Mouse (Mus musculus): ENCODE data around the gene Nmrk2. TPM values are rescaled to one million over a fixed set of nuclear protein-coding genes. Genes with fewer than 3 reads are reported as not detected.
A peak's percentile ranks its signal among the peaks of the same experiment; 100 is the strongest.
"Not testable (repeated sequence)": the region's sequence is repeated elsewhere in the genome, so short reads cannot be mapped to it uniquely, and the experiment has no call there.

Nmrk2 gene
- polyA plus RNA-seq, 1 experiment = not detected

- H3K4me3 ChIP-seq (replicated peaks; ENCODE audit: control insufficient read depth, low read depth, low read length) = no peak overlapping the region
Observed at GRCm38 (mm10) chr10:81229735-81230437, 28.0 kb upstream of the Nmrk2 start.

GRCm38 (mm10) chr10:81223731-81224130 is 21.9 kb upstream of the Nmrk2 start:
- WGBS = 68% methylated on average over 2 of the region's 2 CpGs
- not testable (repeated sequence) for H3K27ac ChIP-seq (ENCODE audit: control insufficient read depth, insufficient read depth, low read depth, low read length, poor library complexity); H3K4me3 ChIP-seq (replicated peaks; ENCODE audit: control insufficient read depth, low read depth, low read length); H3K4me1 ChIP-seq (ENCODE audit: control insufficient read depth, insufficient read depth, low read length)

More at GRCm38 (mm10) chr10:81229735-81230437, 28.0 kb upstream of the Nmrk2 start:
- H3K27ac ChIP-seq (ENCODE audit: control insufficient read depth, insufficient read depth, low read depth, low read length, poor library complexity) = no peak overlapping the region
- WGBS = 9% methylated on average over 20 of the region's 20 CpGs
- H3K4me1 ChIP-seq (ENCODE audit: control insufficient read depth, insufficient read depth, low read length) = no peaks in the 10 kb centered on the region
- no peak for TF ChIP-seq POLR2A (IDR thresholded peaks at IDR 0.05; ENCODE audit: borderline replicate concordance, control insufficient read depth, low read depth, low read length)
- TF ChIP-seq CTCF (IDR thresholded peaks at IDR 0.05; ENCODE audit: control insufficient read depth, insufficient read depth, low read length) = no peak

- WGBS = 50% methylated on average over 5 of the region's 5 CpGs
- no peaks in the 10 kb centered on the region; the same call in 1 of the 2 replicates for H3K4me1 ChIP-seq (ENCODE audit: control insufficient read depth, insufficient read depth, low read length)
- no peak overlapping the region for H3K27ac ChIP-seq (ENCODE audit: control insufficient read depth, insufficient read depth, low read depth, low read length, poor library complexity)
- no peak for TF ChIP-seq POLR2A (IDR thresholded peaks at IDR 0.05; ENCODE audit: borderline replicate concordance, control insufficient read depth, low read depth, low read length)
- no peak for TF ChIP-seq CTCF (IDR thresholded peaks at IDR 0.05; ENCODE audit: control insufficient read depth, insufficient read depth, low read length)
- H3K4me3 ChIP-seq (replicated peaks; ENCODE audit: control insufficient read depth, low read depth, low read length) = no peak overlapping the region
Observed at GRCm38 (mm10) chr10:81221402-81222015, 19.7 kb upstream of the Nmrk2 start.

- TF ChIP-seq CTCF (IDR thresholded peaks at IDR 0.05; ENCODE audit: control insufficient read depth, insufficient read depth, low read length) = peak; percentile 93
- no peak for TF ChIP-seq POLR2A (IDR thresholded peaks at IDR 0.05; ENCODE audit: borderline replicate concordance, control insufficient read depth, low read depth, low read length)
- 12% methylated on average over 7 of the region's 7 CpGs for WGBS
- Histone ChIP-seq H3K27ac (ENCODE audit: control insufficient read depth, insufficient read depth, low read depth, low read length, poor library complexity) (no peak overlapping the region), H3K4me1 (ENCODE audit: control insufficient read depth, insufficient read depth, low read length) (no peaks in the 10 kb centered on the region; the same call in 1 of the 2 replicates), H3K4me3 (replicated peaks; ENCODE audit: control insufficient read depth, low read depth, low read length) (no peak overlapping the region)
Observed at GRCm38 (mm10) chr10:81217964-81218363, 16.1 kb upstream of the Nmrk2 start.

GRCm38 (mm10) chr10:81217267-81217666 is 15.4 kb upstream of the Nmrk2 start:
- not testable (repeated sequence) for H3K4me3 ChIP-seq (replicated peaks; ENCODE audit: control insufficient read depth, low read depth, low read length); H3K4me1 ChIP-seq (ENCODE audit: control insufficient read depth, insufficient read depth, low read length); H3K27ac ChIP-seq (ENCODE audit: control insufficient read depth, insufficient read depth, low read depth, low read length, poor library complexity)
- TF ChIP-seq CTCF (IDR thresholded peaks at IDR 0.05; ENCODE audit: control insufficient read depth, insufficient read depth, low read length) = peak; percentile 62
- WGBS = 12% methylated on average over 1 of the region's 1 CpGs

- Histone ChIP-seq H3K27ac (ENCODE audit: control insufficient read depth, insufficient read depth, low read depth, low read length, poor library complexity) (no peak overlapping the region), H3K4me1 (ENCODE audit: control insufficient read depth, insufficient read depth, low read length) (no peaks in the 10 kb centered on the region; the same call in 1 of the 2 replicates), H3K4me3 (replicated peaks; ENCODE audit: control insufficient read depth, low read depth, low read length) (no peak overlapping the region)
- 80% methylated on average over 6 of the region's 6 CpGs for WGBS
- TF ChIP-seq CTCF (IDR thresholded peaks at IDR 0.05; ENCODE audit: control insufficient read depth, insufficient read depth, low read length) = peak; percentile 19; the same call in 1 of the 2 replicates
- 0 out of 2 replicates have a peak, but pooled peaks have one; percentile 13 for TF ChIP-seq POLR2A (IDR thresholded peaks at IDR 0.05; ENCODE audit: borderline replicate concordance, control insufficient read depth, low read depth, low read length)
Observed at GRCm38 (mm10) chr10:81216810-81217209, 15.0 kb upstream of the Nmrk2 start.

GRCm38 (mm10) chr10:81216260-81216659 is 14.4 kb upstream of the Nmrk2 start:
- H3K27ac ChIP-seq (ENCODE audit: control insufficient read depth, insufficient read depth, low read depth, low read length, poor library complexity) = no peak overlapping the region

GRCm38 (mm10) chr10:81210154-81210553 is 8.3 kb upstream of the Nmrk2 start:
- TF ChIP-seq POLR2A (IDR thresholded peaks at IDR 0.05; ENCODE audit: borderline replicate concordance, control insufficient read depth, low read depth, low read length) = no peak
- TF ChIP-seq CTCF (IDR thresholded peaks at IDR 0.05; ENCODE audit: control insufficient read depth, insufficient read depth, low read length) = peak; percentile 28; the same call in 1 of the 2 replicates
- no peak overlapping the region for H3K27ac ChIP-seq (ENCODE audit: control insufficient read depth, insufficient read depth, low read depth, low read length, poor library complexity)
- H3K4me3 ChIP-seq (replicated peaks; ENCODE audit: control insufficient read depth, low read depth, low read length) = no peak overlapping the region
- 89% methylated on average over 5 of the region's 5 CpGs for WGBS
- no peaks in the 10 kb centered on the region for H3K4me1 ChIP-seq (ENCODE audit: control insufficient read depth, insufficient read depth, low read length)

More at GRCm38 (mm10) chr10:81216260-81216659, 14.4 kb upstream of the Nmrk2 start:
- TF ChIP-seq CTCF (IDR thresholded peaks at IDR 0.05; ENCODE audit: control insufficient read depth, insufficient read depth, low read length) = no peak
- TF ChIP-seq POLR2A (IDR thresholded peaks at IDR 0.05; ENCODE audit: borderline replicate concordance, control insufficient read depth, low read depth, low read length) = no peak
- H3K4me1 ChIP-seq (ENCODE audit: control insufficient read depth, insufficient read depth, low read length) = no peaks in the 10 kb centered on the region; the same call in 1 of the 2 replicates
- 59% methylated on average over 6 of the region's 6 CpGs for WGBS
- no peak overlapping the region for H3K4me3 ChIP-seq (replicated peaks; ENCODE audit: control insufficient read depth, low read depth, low read length)

All from bone marrow, adult 2 months (tissue).